Mouse (Mus musculus): Measurements from ENCODE around the gene Spin2c. TPM values are rescaled to one million over a fixed set of nuclear protein-coding genes. Genes with fewer than 3 reads are reported as not detected.

Gene Spin2c
- total RNA-seq (2023) = not detected

DNA sequence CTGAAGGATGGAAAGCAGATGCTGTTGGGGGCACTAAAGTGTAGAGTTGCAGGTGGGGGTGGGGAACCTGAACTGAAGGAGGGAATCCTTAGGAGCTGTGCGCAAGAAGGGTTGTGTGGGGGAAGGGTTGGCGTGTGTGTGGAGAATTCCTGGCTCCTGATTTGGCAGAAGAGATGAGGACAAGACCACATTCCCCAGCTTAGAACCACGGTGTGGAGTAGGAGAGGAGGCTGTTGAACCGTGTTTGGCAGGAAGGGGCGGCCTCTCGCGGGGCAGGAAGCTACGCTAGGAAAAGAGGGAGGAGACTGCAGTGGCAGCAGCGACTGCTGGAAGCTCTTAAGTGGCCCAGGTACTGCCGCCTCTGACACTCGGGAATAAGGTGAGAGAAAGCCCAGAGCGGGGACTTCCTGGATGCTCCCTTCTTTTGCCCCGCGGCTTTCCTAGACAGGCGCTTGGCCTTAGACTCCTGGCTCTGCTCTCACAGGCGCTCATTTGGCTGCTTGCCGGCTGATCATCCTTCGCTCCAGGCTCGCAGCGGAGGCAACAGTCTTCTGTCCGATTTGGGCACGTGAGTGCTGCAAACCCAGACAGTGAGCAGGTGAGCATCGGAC lies at the start of gene Spin2c:
TSS of gene Spin2c (plus strand) at position 275 of the 611 bp plus-strand sequence.

Other genes with a start within 250 kb of the Spin2c start
- gene Kctd12b, start 135.8 kb upstream of the Spin2c start, total RNA-seq (2023) = 1 to 10 TPM; 2.7 to 3.9 TPM
- gene Nbdy, start 108.6 kb upstream of the Spin2c start, total RNA-seq (2023) = 10 to 100 TPM in 1 of 2 experiments, 1 to 10 TPM in 1; 7.0 to 16.1 TPM
- gene Samt1, start 180.4 kb downstream of the Spin2c start, total RNA-seq (2023) = not detected
- gene 4921511M17Rik, start 201.6 kb downstream of the Spin2c start, total RNA-seq (2023) = not detected
- gene Gm10057, start 222.8 kb downstream of the Spin2c start, total RNA-seq (2023) = not detected